Mouse (Mus musculus) limb, embryonic 14.5 days (tissue): Measurements from ENCODE around the gene Ccdc171. TPM values are rescaled to one million over a fixed set of nuclear protein-coding genes. Genes with fewer than 3 reads are reported as not detected.
"Not testable (repeated sequence)": the region's sequence is repeated elsewhere in the genome, so short reads cannot be mapped to it uniquely, and the experiment has no call there.

Experiments used
- ATAC-seq: fragments of 200-750 bp; cut with Nextera tagmentation; 2 replicates; pipeline ENCODE4 v1.8.0; 2017; ENCODE audit warnings: low read depth, moderate number of reproducible peaks, moderate TSS enrichment; ENCODE audit not compliant: low FRiP score
- DNase-seq: peaks from one replicate; pipeline ENCODE4 v3.0.0-alpha.2; 2015; ENCODE audit warnings: low spot score
- H3K27ac ChIP-seq: fragments of 300-500 bp; sonication (generic); replicated peaks from 2 replicates; pipeline ENCODE4 v1.5.1; 2014; ENCODE audit warnings: low read depth, mild to moderate bottlenecking, low read length, moderate library complexity, mixed read lengths
- H3K27me3 ChIP-seq: fragments of 300-500 bp; sonication (generic); 2 replicates; pipeline ENCODE4 v1.6.1; 2014; ENCODE audit warnings: low read length, mixed read lengths; ENCODE audit not compliant: control insufficient read depth, insufficient read depth
- H3K36me3 ChIP-seq: fragments of 300-500 bp; sonication (generic); 2 replicates; pipeline ENCODE4 v1.6.1; 2014; ENCODE audit warnings: mild to moderate bottlenecking, low read length, moderate library complexity, mixed read lengths; ENCODE audit not compliant: control insufficient read depth, insufficient read depth
- H3K4me1 ChIP-seq: fragments of 300-500 bp; sonication (generic); 2 replicates; pipeline ENCODE4 v1.6.1; 2014; ENCODE audit warnings: antibody characterized with exemption, low read length, mixed read lengths; ENCODE audit not compliant: control insufficient read depth, insufficient read depth
- H3K4me2 ChIP-seq: fragments of 300-500 bp; sonication (generic); replicated peaks from 2 replicates; pipeline ENCODE4 v1.6.1; 2014; ENCODE audit warnings: low read depth, mild to moderate bottlenecking, low read length, moderate library complexity; ENCODE audit not compliant: severe bottlenecking
- H3K4me3 ChIP-seq: fragments of 300-500 bp; sonication (generic); replicated peaks from 2 replicates; pipeline ENCODE4 v1.5.1; 2014; ENCODE audit warnings: low read length
- H3K9ac ChIP-seq: fragments of 300-500 bp; sonication (generic); 2 replicates; pipeline ENCODE4 v1.6.1; 2014; ENCODE audit warnings: mild to moderate bottlenecking, low read depth, low read length, moderate library complexity; ENCODE audit not compliant: severe bottlenecking
- H3K9me3 ChIP-seq: fragments of 300-500 bp; sonication (generic); 2 replicates; pipeline ENCODE4 v1.6.1; 2016; ENCODE audit warnings: low read length; ENCODE audit not compliant: control insufficient read depth
- POLR2A ChIP-seq: fragments of 200-500 bp; IDR thresholded peaks from 2 replicates; pipeline ENCODE4 v1.8.0; 2012; ENCODE audit warnings: inconsistent platforms, mild to moderate bottlenecking, moderate library complexity, borderline replicate concordance; ENCODE audit not compliant: insufficient read depth, insufficient read length; ENCODE audit errors: extremely low read depth
- WGBS: fragments of 180-500 bp; shearing (Covaris S2); extraction: QIAGEN DNeasy Blood & Tissue Kit; methylation state at CpG from one replicate; pipeline ENCODE4 v1.1.7; 2014; 5-methylcytosine and 5-hydroxymethylcytosine counted together
- polyA plus RNA-seq, 2 experiments: library from polyadenylated mRNA; depleted of rRNA in 1 of 2; stranded (reverse) in 1 of 2; unstranded in 1 of 2; fragments of >200 nt; fragmentation: Nextera tagmentation in 1 of 2; extraction: Ambion mirVana in 1 of 2; gene quantifications; 2 replicates each; pipeline versions ENCODE4 v1.2.1 to v1.2.3; 2012 to 2014

Ccdc171 gene
- polyA plus RNA-seq, 2 experiments, result 4.1 to 5.0 TPM

GRCm38 (mm10) chr4:83511083-83511482 is 14.3 kb upstream of the Ccdc171 start:
- Histone ChIP-seq H3K36me3 (no peaks in the 10 kb centered on the region), H3K27me3 (no peaks in the 10 kb centered on the region), H3K9ac (no peak overlapping the region), H3K4me3 (no peak overlapping the region), H3K4me2 (no peak overlapping the region), H3K4me1 (no peaks in the 10 kb centered on the region), H3K27ac (no peak overlapping the region), H3K9me3 (no peaks in the 10 kb centered on the region)
- DNase-seq (no peak), ATAC-seq (no peak)
- WGBS, result 58% methylated on average over 8 of the region's 8 CpGs
- TF ChIP-seq POLR2A, result no peak

GRCm38 (mm10) chr4:83512217-83512616 is 13.1 kb upstream of the Ccdc171 start:
- Histone ChIP-seq H3K4me3 (no peak overlapping the region), H3K27ac (no peak overlapping the region), H3K9ac (no peak overlapping the region), H3K4me1 (no peaks in the 10 kb centered on the region), H3K9me3 (no peaks in the 10 kb centered on the region), H3K27me3 (no peaks in the 10 kb centered on the region), H3K4me2 (no peak overlapping the region), H3K36me3 (no peaks in the 10 kb centered on the region)
- ATAC-seq (no peak), DNase-seq (no peak)
- TF ChIP-seq POLR2A, result no peak
- WGBS, result 85% methylated on average over 3 of the region's 3 CpGs

GRCm38 (mm10) chr4:83512644-83513043 is 12.7 kb upstream of the Ccdc171 start:
- DNase-seq (no peak), ATAC-seq (no peak)
- no peak overlapping the region for H3K27ac ChIP-seq
- no peak overlapping the region for H3K4me3 ChIP-seq
- no peaks in the 10 kb centered on the region for H3K4me1 ChIP-seq
- no peaks in the 10 kb centered on the region for H3K27me3 ChIP-seq
- WGBS, result 64% methylated on average over 2 of the region's 2 CpGs
- no peak for TF ChIP-seq POLR2A
- no peaks in the 10 kb centered on the region for H3K9me3 ChIP-seq
- H3K36me3 ChIP-seq, result no peaks in the 10 kb centered on the region
- no peak overlapping the region for H3K4me2 ChIP-seq
- no peak overlapping the region for H3K9ac ChIP-seq

- TF ChIP-seq POLR2A, result no peak
- Histone ChIP-seq H3K9ac (no peak overlapping the region), H3K27me3 (no peaks in the 10 kb centered on the region), H3K27ac (no peak overlapping the region), H3K4me3 (no peak overlapping the region), H3K4me1 (no peaks in the 10 kb centered on the region), H3K9me3 (no peaks in the 10 kb centered on the region), H3K36me3 (no peaks in the 10 kb centered on the region), H3K4me2 (no peak overlapping the region)
- DNase-seq (no peak), ATAC-seq (no peak)
- WGBS, result 63% methylated on average over 1 of the region's 1 CpGs
Measured at GRCm38 (mm10) chr4:83514183-83514582, 11.2 kb upstream of the Ccdc171 start.

GRCm38 (mm10) chr4:83514976-83515669 is 10.2 kb upstream of the Ccdc171 start:
- ATAC-seq, result no peak
- H3K27me3 ChIP-seq, result no peaks in the 10 kb centered on the region
- H3K9me3 ChIP-seq, result no peaks in the 10 kb centered on the region
- H3K9ac ChIP-seq, result no peak overlapping the region
- no peaks in the 10 kb centered on the region for H3K4me1 ChIP-seq
- TF ChIP-seq POLR2A, result no peak
- H3K4me3 ChIP-seq, result no peak overlapping the region
- H3K4me2 ChIP-seq, result no peak overlapping the region
- no peak overlapping the region for H3K27ac ChIP-seq
- WGBS, result 89% methylated on average over 10 of the region's 10 CpGs
- no peaks in the 10 kb centered on the region for H3K36me3 ChIP-seq
- no peak for DNase-seq

GRCm38 (mm10) chr4:83516144-83516543 is 9.2 kb upstream of the Ccdc171 start:
- not testable (repeated sequence) for H3K36me3 ChIP-seq, H3K4me3 ChIP-seq, H3K27ac ChIP-seq, H3K4me1 ChIP-seq, ATAC-seq, H3K27me3 ChIP-seq, DNase-seq, H3K4me2 ChIP-seq, H3K9me3 ChIP-seq, H3K9ac ChIP-seq
- 93% methylated on average over 5 of the region's 6 CpGs for whole genome bisulfite sequencing
